Mouse (Mus musculus): ENCODE measurements around the gene Aph1c. TPM values are rescaled to one million over a fixed set of nuclear protein-coding genes. Genes with fewer than 3 reads are reported as not detected.
"Not testable (repeated sequence)": the region's sequence is repeated elsewhere in the genome, so short reads cannot be mapped to it uniquely, and the experiment has no call there.

Aph1c gene
- polyA plus RNA-seq (2012; ENCODE audit: insufficient read depth, insufficient read length, missing spikeins) = 93.9 and 111 TPM in 2 replicates

- TF ChIP-seq POLR2A (IDR thresholded peaks at IDR 0.05; ENCODE audit: borderline replicate concordance, low read depth, low read length) (peak; percentile 78), CTCF (IDR thresholded peaks at IDR 0.05; ENCODE audit: low read depth, low read length) (no peak)
- peaks cover 20% of the 10 kb centered on the region for H3K4me1 ChIP-seq (ENCODE audit: control insufficient read depth, insufficient read depth, low read length)
- H3K27ac ChIP-seq (ENCODE audit: insufficient read depth, low read depth, low read length) = peak within 1 kb of the TSS; percentile 100
- H3K4me3 ChIP-seq (ENCODE audit: insufficient read depth, low read length) = peak within 1 kb of the TSS; percentile 82
These were observed at the start of gene Aph1c for GRCm38 (mm10) chr9:66834318-66835096. TSS of gene Aph1c (minus strand) at chr9:66834726.

DNA sequence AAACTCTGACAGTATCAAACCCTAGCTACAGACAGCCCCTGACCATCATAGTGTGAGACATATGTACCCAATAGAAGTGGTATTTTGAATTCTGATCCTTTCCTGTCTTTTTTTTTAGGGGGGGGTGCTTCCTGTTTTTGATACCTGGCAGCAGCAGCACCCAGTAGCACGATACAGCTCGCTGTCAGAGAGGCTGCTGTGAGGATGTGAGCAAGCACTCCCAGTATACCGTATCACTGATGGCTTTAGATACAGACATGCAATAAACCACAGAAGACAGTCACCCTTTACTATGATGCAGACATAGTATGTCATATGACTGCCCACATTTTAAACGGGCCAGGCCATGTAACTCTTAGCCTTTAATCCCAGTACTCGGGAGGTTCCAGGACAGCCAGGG is 49.0 kb upstream of the Aph1c start:
- Histone ChIP-seq H3K4me1 (ENCODE audit: control insufficient read depth, insufficient read depth, low read length) (peaks cover 75% of the 10 kb centered on the region), H3K4me3 (ENCODE audit: insufficient read depth, low read length) (no peak overlapping the region), H3K27ac (ENCODE audit: insufficient read depth, low read depth, low read length) (peak overlapping the region; percentile 89)
- TF ChIP-seq CTCF (IDR thresholded peaks at IDR 0.05; ENCODE audit: low read depth, low read length) (no peak), POLR2A (IDR thresholded peaks at IDR 0.05; ENCODE audit: borderline replicate concordance, low read depth, low read length) (no peak)

DNA sequence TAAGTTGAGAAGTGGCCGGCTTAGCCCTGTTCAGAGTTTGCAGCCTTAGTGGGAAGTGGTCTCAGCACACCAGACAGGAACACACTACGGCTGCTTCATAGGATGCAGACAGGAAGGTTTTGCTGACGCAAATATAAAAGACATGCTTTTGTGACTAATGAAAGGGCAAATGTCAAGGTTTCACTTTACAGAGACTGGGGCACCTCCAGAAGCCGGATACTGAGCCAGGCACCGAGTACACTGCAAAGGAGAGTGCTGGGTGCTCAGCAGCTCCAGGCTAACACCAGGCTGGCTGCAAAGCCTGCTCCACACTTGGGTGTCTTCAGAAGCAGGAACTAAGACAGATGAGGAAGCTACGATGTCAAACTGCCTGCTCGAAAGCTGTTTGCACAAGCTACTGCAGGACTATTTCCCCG is 47.9 kb upstream of the Aph1c start:
- Histone ChIP-seq H3K27ac (ENCODE audit: insufficient read depth, low read depth, low read length) (peak overlapping the region; percentile 89), H3K4me1 (ENCODE audit: control insufficient read depth, insufficient read depth, low read length) (peaks cover 72% of the 10 kb centered on the region), H3K4me3 (ENCODE audit: insufficient read depth, low read length) (peak overlapping the region; percentile 31)
- TF ChIP-seq CTCF (IDR thresholded peaks at IDR 0.05; ENCODE audit: low read depth, low read length) (no peak), POLR2A (IDR thresholded peaks at IDR 0.05; ENCODE audit: borderline replicate concordance, low read depth, low read length) (no peak)

- peak overlapping the region; percentile 89 for H3K27ac ChIP-seq (ENCODE audit: insufficient read depth, low read depth, low read length)
These were observed 47.3 kb upstream of the Aph1c start for GRCm38 (mm10) chr9:66881858-66882257.

GRCm38 (mm10) chr9:66880752-66881151 is 46.2 kb upstream of the Aph1c start:
- no peak overlapping the region for H3K4me3 ChIP-seq (ENCODE audit: insufficient read depth, low read length)
- H3K4me1 ChIP-seq (ENCODE audit: control insufficient read depth, insufficient read depth, low read length) = peaks cover 69% of the 10 kb centered on the region
- peak overlapping the region; percentile 89 for H3K27ac ChIP-seq (ENCODE audit: insufficient read depth, low read depth, low read length)
- TF ChIP-seq CTCF (IDR thresholded peaks at IDR 0.05; ENCODE audit: low read depth, low read length) (no peak), POLR2A (IDR thresholded peaks at IDR 0.05; ENCODE audit: borderline replicate concordance, low read depth, low read length) (no peak)

More at GRCm38 (mm10) chr9:66881858-66882257, 47.3 kb upstream of the Aph1c start:
- no peak for TF ChIP-seq POLR2A (IDR thresholded peaks at IDR 0.05; ENCODE audit: borderline replicate concordance, low read depth, low read length)
- no peak for TF ChIP-seq CTCF (IDR thresholded peaks at IDR 0.05; ENCODE audit: low read depth, low read length)
- Histone ChIP-seq H3K4me3 (ENCODE audit: insufficient read depth, low read length) (peak overlapping the region; percentile 31), H3K4me1 (ENCODE audit: control insufficient read depth, insufficient read depth, low read length) (peaks cover 69% of the 10 kb centered on the region)

DNA sequence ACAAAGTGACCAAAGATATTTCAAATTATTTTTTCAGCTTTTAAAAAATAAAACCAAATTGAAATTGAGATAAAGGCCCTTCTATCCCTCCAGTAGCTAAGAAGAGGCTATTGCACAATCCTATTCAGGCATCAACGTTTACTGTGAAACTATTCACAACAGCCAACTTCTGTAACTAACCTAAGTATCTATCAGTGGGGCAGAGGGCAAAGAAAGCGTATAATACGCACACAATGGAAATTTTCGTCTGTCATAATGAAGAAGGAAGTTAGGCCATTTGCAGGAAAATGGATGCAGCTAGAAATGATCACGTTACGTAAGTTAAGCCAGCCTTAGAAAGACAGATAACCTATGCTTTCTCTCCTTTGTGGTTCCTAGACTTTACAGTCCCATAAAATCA is 45.0 kb upstream of the Aph1c start:
- no peak overlapping the region for H3K4me3 ChIP-seq (ENCODE audit: insufficient read depth, low read length)
- peak overlapping the region; percentile 89 for H3K27ac ChIP-seq (ENCODE audit: insufficient read depth, low read depth, low read length)
- H3K4me1 ChIP-seq (ENCODE audit: control insufficient read depth, insufficient read depth, low read length) = peaks cover 60% of the 10 kb centered on the region
- TF ChIP-seq CTCF (IDR thresholded peaks at IDR 0.05; ENCODE audit: low read depth, low read length) = no peak
- TF ChIP-seq POLR2A (IDR thresholded peaks at IDR 0.05; ENCODE audit: borderline replicate concordance, low read depth, low read length) = no peak

GRCm38 (mm10) chr9:66878899-66879298 is 44.4 kb upstream of the Aph1c start:
- peaks cover 62% of the 10 kb centered on the region for H3K4me1 ChIP-seq (ENCODE audit: control insufficient read depth, insufficient read depth, low read length)
- H3K27ac ChIP-seq (ENCODE audit: insufficient read depth, low read depth, low read length) = peak overlapping the region; percentile 89
- H3K4me3 ChIP-seq (ENCODE audit: insufficient read depth, low read length) = no peak overlapping the region
- TF ChIP-seq POLR2A (IDR thresholded peaks at IDR 0.05; ENCODE audit: borderline replicate concordance, low read depth, low read length) (no peak), CTCF (IDR thresholded peaks at IDR 0.05; ENCODE audit: low read depth, low read length) (no peak)

DNA sequence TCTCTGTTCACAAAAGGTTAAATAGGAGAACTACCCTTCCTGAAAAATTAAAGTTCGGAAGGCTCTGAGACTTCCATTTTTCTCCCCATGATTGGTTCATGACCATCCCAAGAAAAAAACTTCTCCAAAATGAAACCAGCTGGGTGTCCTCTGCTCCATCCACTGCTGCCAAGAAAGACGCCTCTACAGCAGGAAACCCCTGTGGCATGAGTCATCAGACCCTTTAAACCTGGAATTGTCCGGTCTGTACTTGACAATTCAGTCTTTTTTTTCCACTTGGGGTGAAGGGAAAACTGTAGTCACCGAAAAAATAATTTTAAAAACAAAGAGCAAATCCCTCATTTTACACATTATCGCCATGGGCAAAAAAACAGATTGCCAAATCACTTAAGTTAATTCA is 42.1 kb upstream of the Aph1c start:
- peak overlapping the region; percentile 32 for H3K4me3 ChIP-seq (ENCODE audit: insufficient read depth, low read length)
- peaks cover 54% of the 10 kb centered on the region for H3K4me1 ChIP-seq (ENCODE audit: control insufficient read depth, insufficient read depth, low read length)
- TF ChIP-seq CTCF (IDR thresholded peaks at IDR 0.05; ENCODE audit: low read depth, low read length) (no peak), POLR2A (IDR thresholded peaks at IDR 0.05; ENCODE audit: borderline replicate concordance, low read depth, low read length) (no peak)
- H3K27ac ChIP-seq (ENCODE audit: insufficient read depth, low read depth, low read length) = peak overlapping the region; percentile 90

DNA sequence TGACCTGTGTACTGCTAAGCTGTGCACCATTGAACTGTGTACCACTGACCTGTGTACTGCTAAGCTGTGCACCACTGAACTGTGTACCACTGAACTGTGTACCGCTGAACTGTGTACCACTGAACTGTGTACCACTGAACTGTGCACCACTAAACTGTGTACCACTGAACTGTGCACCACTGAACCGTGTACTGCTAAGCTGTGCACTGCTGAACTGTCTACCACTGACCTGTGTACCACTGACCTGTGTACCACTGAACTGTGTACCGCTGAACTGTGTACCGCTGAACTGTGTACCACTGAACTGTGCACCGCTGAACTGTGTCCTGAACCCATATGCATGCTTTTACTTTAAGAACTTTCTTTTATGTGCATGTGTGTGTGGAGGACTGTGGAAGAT is 39.8 kb upstream of the Aph1c start:
- peak overlapping the region; percentile 75 for H3K27ac ChIP-seq (ENCODE audit: insufficient read depth, low read depth, low read length)

GRCm38 (mm10) chr9:66873531-66873930 is 39.0 kb upstream of the Aph1c start:
- no peak for TF ChIP-seq CTCF (IDR thresholded peaks at IDR 0.05; ENCODE audit: low read depth, low read length)
- TF ChIP-seq POLR2A (IDR thresholded peaks at IDR 0.05; ENCODE audit: borderline replicate concordance, low read depth, low read length) = no peak
- peak overlapping the region; percentile 75; the same call in 1 of the 2 replicates for H3K27ac ChIP-seq (ENCODE audit: insufficient read depth, low read depth, low read length)
- H3K4me3 ChIP-seq (ENCODE audit: insufficient read depth, low read length) = no peak overlapping the region
- peaks cover 35% of the 10 kb centered on the region for H3K4me1 ChIP-seq (ENCODE audit: control insufficient read depth, insufficient read depth, low read length)

More for the DNA sequence above, 39.8 kb upstream of the Aph1c start:
- no peak overlapping the region for H3K4me3 ChIP-seq (ENCODE audit: insufficient read depth, low read length)
- TF ChIP-seq POLR2A (IDR thresholded peaks at IDR 0.05; ENCODE audit: borderline replicate concordance, low read depth, low read length) = no peak
- no peak for TF ChIP-seq CTCF (IDR thresholded peaks at IDR 0.05; ENCODE audit: low read depth, low read length)
- peaks cover 38% of the 10 kb centered on the region for H3K4me1 ChIP-seq (ENCODE audit: control insufficient read depth, insufficient read depth, low read length)

DNA sequence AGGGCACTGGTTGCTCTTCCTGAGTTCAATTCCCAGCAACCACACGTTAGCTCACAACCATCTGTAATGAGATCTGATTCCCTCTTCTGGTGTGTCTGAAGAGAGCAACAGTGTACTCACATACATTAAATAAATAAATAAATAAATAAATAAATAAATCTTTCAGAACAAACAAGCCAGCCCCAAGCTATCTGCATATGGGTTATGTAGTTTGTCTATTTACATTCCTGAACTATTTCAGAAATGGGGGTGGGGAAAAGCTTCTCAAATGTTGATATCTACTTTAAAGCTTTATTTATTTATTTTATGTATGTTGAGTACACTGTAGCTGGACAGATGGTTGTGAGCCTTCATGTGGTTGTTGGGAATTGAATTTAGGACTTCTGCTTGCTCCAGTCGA is 38.5 kb upstream of the Aph1c start:
- peaks cover 36% of the 10 kb centered on the region for H3K4me1 ChIP-seq (ENCODE audit: control insufficient read depth, insufficient read depth, low read length)
- 0 out of 2 replicates have a peak overlapping the region, but pooled peaks have one; percentile 7 for H3K27ac ChIP-seq (ENCODE audit: insufficient read depth, low read depth, low read length)

More for the DNA sequence above, 38.5 kb upstream of the Aph1c start:
- not testable (repeated sequence) for H3K4me3 ChIP-seq (ENCODE audit: insufficient read depth, low read length)
